Mouse (Mus musculus) duodenum, adult 2 months (tissue): ENCODE measurements around the gene Gm5916. TPM values are rescaled to one million over a fixed set of nuclear protein-coding genes. Genes with fewer than 3 reads are reported as not detected.

ENCODE experiments used
- polyA plus RNA-seq: library from polyadenylated mRNA; depleted of rRNA; stranded (reverse); fragments of >200 nt; gene quantifications from 2 replicates; pipeline ENCODE4 v1.2.3, GENCODE M21; 2012; ENCODE audit warnings: low replicate concordance; rRNA removed

Gene Gm5916
- polyA plus RNA-seq, result not detected in 2 replicates

DNA sequence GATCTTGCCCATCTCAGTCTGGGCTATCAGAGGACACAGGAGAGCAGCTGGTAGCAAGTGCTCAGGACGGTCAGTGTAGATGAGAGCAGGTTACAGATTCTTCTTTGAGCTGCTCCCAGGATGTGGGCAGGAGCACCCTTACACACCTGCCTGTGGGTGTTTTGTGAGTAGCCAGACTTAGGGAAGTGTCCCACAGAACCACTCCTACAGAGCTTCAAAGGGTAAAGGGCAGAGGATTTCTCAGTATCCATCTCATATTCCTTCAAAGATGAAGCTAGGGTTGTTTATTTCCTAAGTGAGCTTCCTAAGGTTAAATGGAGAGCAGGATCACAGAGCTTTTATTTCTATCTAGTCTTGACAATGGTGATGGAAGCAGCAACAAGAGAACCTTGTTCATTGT is at the start of gene Gm5916:
TSS of gene Gm5916 (minus strand) at position 101 of the 400 bp plus-strand sequence.

Other genes with a start within 250 kb of the Gm5916 start
- gene 9230113P08Rik, start 220.4 kb downstream of the Gm5916 start, polyA plus RNA-seq, result not detected in 2 replicates